Mouse (Mus musculus): ENCODE data around the gene Blzf1. TPM values are rescaled to one million over a fixed set of nuclear protein-coding genes. Genes with fewer than 3 reads are reported as not detected.

Gene Blzf1
- polyA plus RNA-seq, 1 experiment from 2014 or later: 28.9 TPM

- Histone ChIP-seq H3K36me3 (ENCODE audit: control insufficient read depth, insufficient read depth, low read length) (peaks cover 12% of the 10 kb centered on the region; the same call in 1 of the 2 replicates), H3K9me3 (ENCODE audit: control insufficient read depth, low read length) (no peaks in the 10 kb centered on the region), H3K4me1 (ENCODE audit: control insufficient read depth, insufficient read depth, low read length) (no peaks in the 10 kb centered on the region), H3K9ac (replicated peaks; ENCODE audit: low read length) (no peak overlapping the region), H3K4me2 (ENCODE audit: low read length) (no peak overlapping the region), H3K4me3 (replicated peaks; ENCODE audit: low read depth, low read length) (no peak overlapping the region), H3K27me3 (ENCODE audit: control insufficient read depth, insufficient read depth, low read length) (no peaks in the 10 kb centered on the region), H3K27ac (replicated peaks; ENCODE audit: low read depth, low read length) (no peak overlapping the region)
- no peak for ATAC-seq (ENCODE audit: low FRiP score, low TSS enrichment)
- WGBS: 91% methylated on average over 5 of the region's 5 CpGs
- no peak for DNase-seq
Measured at GRCm38 (mm10) chr1:164314085-164314484, 6.8 kb upstream of the Blzf1 start.

- 12% methylated on average over 10 of the region's 10 CpGs for WGBS
Measured at GRCm38 (mm10) chr1:164307922-164308321, 633 bp upstream of the Blzf1 start.

GRCm38 (mm10) chr1:164303821-164304220, 3.5 kb downstream of the Blzf1 start, which contains the start of gene Nme7:
Nme7 (plus strand) TSS chr1:164304121.
- H3K4me2 ChIP-seq (ENCODE audit: low read length): no peak within 1 kb of the TSS
- H3K4me3 ChIP-seq (replicated peaks; ENCODE audit: low read depth, low read length): no peak within 1 kb of the TSS
- H3K27ac ChIP-seq (replicated peaks; ENCODE audit: low read depth, low read length): no peak within 1 kb of the TSS
- DNase-seq: no peak
- no peak for ATAC-seq (ENCODE audit: low FRiP score, low TSS enrichment)
- H3K9ac ChIP-seq (replicated peaks; ENCODE audit: low read length): no peak within 1 kb of the TSS
- H3K36me3 ChIP-seq (ENCODE audit: control insufficient read depth, insufficient read depth, low read length): peaks cover 42% of the 10 kb centered on the region
- no peaks in the 10 kb centered on the region for H3K27me3 ChIP-seq (ENCODE audit: control insufficient read depth, insufficient read depth, low read length)
- peaks cover 11% of the 10 kb centered on the region for H3K4me1 ChIP-seq (ENCODE audit: control insufficient read depth, insufficient read depth, low read length)
- 94% methylated on average over 5 of the region's 5 CpGs for WGBS
- no peaks in the 10 kb centered on the region for H3K9me3 ChIP-seq (ENCODE audit: control insufficient read depth, low read length)

More at GRCm38 (mm10) chr1:164307922-164308321, 633 bp upstream of the Blzf1 start:
- H3K4me2 ChIP-seq (ENCODE audit: low read length): peak overlapping the region; percentile 65
- no peaks in the 10 kb centered on the region for H3K27me3 ChIP-seq (ENCODE audit: control insufficient read depth, insufficient read depth, low read length)
- no peak overlapping the region for H3K27ac ChIP-seq (replicated peaks; ENCODE audit: low read depth, low read length)
- H3K4me1 ChIP-seq (ENCODE audit: control insufficient read depth, insufficient read depth, low read length): peaks cover 11% of the 10 kb centered on the region
- peak overlapping the region; percentile 79 for H3K4me3 ChIP-seq (replicated peaks; ENCODE audit: low read depth, low read length)
- H3K36me3 ChIP-seq (ENCODE audit: control insufficient read depth, insufficient read depth, low read length): peaks cover 14% of the 10 kb centered on the region; the same call in 1 of the 2 replicates
- DNase-seq: no peak
- peak overlapping the region; percentile 50 for H3K9ac ChIP-seq (replicated peaks; ENCODE audit: low read length)
- ATAC-seq (ENCODE audit: low FRiP score, low TSS enrichment): 0 out of 2 replicates have a peak, but pooled peaks have one; percentile 18
- H3K9me3 ChIP-seq (ENCODE audit: control insufficient read depth, low read length): no peaks in the 10 kb centered on the region

GRCm38 (mm10) chr1:164301949-164302348, 5.3 kb downstream of the Blzf1 start:
- H3K9me3 ChIP-seq (ENCODE audit: control insufficient read depth, low read length): no peaks in the 10 kb centered on the region
- DNase-seq (no peak), ATAC-seq (ENCODE audit: low FRiP score, low TSS enrichment) (no peak)
- no peak overlapping the region for H3K9ac ChIP-seq (replicated peaks; ENCODE audit: low read length)
- no peak overlapping the region for H3K4me3 ChIP-seq (replicated peaks; ENCODE audit: low read depth, low read length)
- no peak overlapping the region for H3K4me2 ChIP-seq (ENCODE audit: low read length)
- H3K4me1 ChIP-seq (ENCODE audit: control insufficient read depth, insufficient read depth, low read length): 0 out of 2 replicates have a peak, but pooled peaks cover 4% of the 10 kb centered on the region
- 90% methylated on average over 4 of the region's 4 CpGs for WGBS
- H3K36me3 ChIP-seq (ENCODE audit: control insufficient read depth, insufficient read depth, low read length): peaks cover 61% of the 10 kb centered on the region
- no peaks in the 10 kb centered on the region for H3K27me3 ChIP-seq (ENCODE audit: control insufficient read depth, insufficient read depth, low read length)
- H3K27ac ChIP-seq (replicated peaks; ENCODE audit: low read depth, low read length): no peak overlapping the region

- H3K4me3 ChIP-seq (replicated peaks; ENCODE audit: low read depth, low read length): no peak overlapping the region
- DNase-seq: no peak
- no peak overlapping the region for H3K4me2 ChIP-seq (ENCODE audit: low read length)
- H3K36me3 ChIP-seq (ENCODE audit: control insufficient read depth, insufficient read depth, low read length): peaks cover 83% of the 10 kb centered on the region
- no peak overlapping the region for H3K27ac ChIP-seq (replicated peaks; ENCODE audit: low read depth, low read length)
- no peak overlapping the region for H3K9ac ChIP-seq (replicated peaks; ENCODE audit: low read length)
- no peaks in the 10 kb centered on the region for H3K9me3 ChIP-seq (ENCODE audit: control insufficient read depth, low read length)
- no peaks in the 10 kb centered on the region for H3K27me3 ChIP-seq (ENCODE audit: control insufficient read depth, insufficient read depth, low read length)
- WGBS: 94% methylated on average over 4 of the region's 5 CpGs
- H3K4me1 ChIP-seq (ENCODE audit: control insufficient read depth, insufficient read depth, low read length): no peaks in the 10 kb centered on the region
- ATAC-seq (ENCODE audit: low FRiP score, low TSS enrichment): no peak
Measured at GRCm38 (mm10) chr1:164296473-164296872, 10.8 kb downstream of the Blzf1 start.

GRCm38 (mm10) chr1:164294071-164294470, 13.2 kb downstream of the Blzf1 start:
- H3K4me1 ChIP-seq (ENCODE audit: control insufficient read depth, insufficient read depth, low read length): no peaks in the 10 kb centered on the region
- DNase-seq (no peak), ATAC-seq (ENCODE audit: low FRiP score, low TSS enrichment) (no peak)
- H3K36me3 ChIP-seq (ENCODE audit: control insufficient read depth, insufficient read depth, low read length): peaks cover 76% of the 10 kb centered on the region
- no peak overlapping the region for H3K9ac ChIP-seq (replicated peaks; ENCODE audit: low read length)
- H3K9me3 ChIP-seq (ENCODE audit: control insufficient read depth, low read length): no peaks in the 10 kb centered on the region
- no peak overlapping the region for H3K4me3 ChIP-seq (replicated peaks; ENCODE audit: low read depth, low read length)
- H3K27ac ChIP-seq (replicated peaks; ENCODE audit: low read depth, low read length): no peak overlapping the region
- H3K27me3 ChIP-seq (ENCODE audit: control insufficient read depth, insufficient read depth, low read length): no peaks in the 10 kb centered on the region
- no peak overlapping the region for H3K4me2 ChIP-seq (ENCODE audit: low read length)
- 95% methylated on average over 6 of the region's 6 CpGs for WGBS

GRCm38 (mm10) chr1:164292040-164292439, 15.2 kb downstream of the Blzf1 start:
- DNase-seq: no peak
- Histone ChIP-seq H3K4me3 (replicated peaks; ENCODE audit: low read depth, low read length) (no peak overlapping the region), H3K36me3 (ENCODE audit: control insufficient read depth, insufficient read depth, low read length) (peaks cover 60% of the 10 kb centered on the region), H3K9me3 (ENCODE audit: control insufficient read depth, low read length) (no peaks in the 10 kb centered on the region), H3K4me1 (ENCODE audit: control insufficient read depth, insufficient read depth, low read length) (no peaks in the 10 kb centered on the region), H3K9ac (replicated peaks; ENCODE audit: low read length) (no peak overlapping the region), H3K4me2 (ENCODE audit: low read length) (no peak overlapping the region), H3K27me3 (ENCODE audit: control insufficient read depth, insufficient read depth, low read length) (no peaks in the 10 kb centered on the region), H3K27ac (replicated peaks; ENCODE audit: low read depth, low read length) (no peak overlapping the region)
- no peak for ATAC-seq (ENCODE audit: low FRiP score, low TSS enrichment)
- WGBS: 92% methylated on average over 5 of the region's 5 CpGs

- DNase-seq (no peak), ATAC-seq (ENCODE audit: low FRiP score, low TSS enrichment) (no peak)
- H3K4me3 ChIP-seq (replicated peaks; ENCODE audit: low read depth, low read length): no peak overlapping the region
- H3K9ac ChIP-seq (replicated peaks; ENCODE audit: low read length): 0 out of 2 replicates have a peak overlapping the region, but pooled peaks have one; percentile 9
- no peak overlapping the region for H3K27ac ChIP-seq (replicated peaks; ENCODE audit: low read depth, low read length)
- H3K4me2 ChIP-seq (ENCODE audit: low read length): no peak overlapping the region
- H3K27me3 ChIP-seq (ENCODE audit: control insufficient read depth, insufficient read depth, low read length): no peaks in the 10 kb centered on the region
- no peaks in the 10 kb centered on the region for H3K9me3 ChIP-seq (ENCODE audit: control insufficient read depth, low read length)
- no peaks in the 10 kb centered on the region for H3K4me1 ChIP-seq (ENCODE audit: control insufficient read depth, insufficient read depth, low read length)
- H3K36me3 ChIP-seq (ENCODE audit: control insufficient read depth, insufficient read depth, low read length): peaks cover 28% of the 10 kb centered on the region
- 56% methylated on average over 15 of the region's 15 CpGs for WGBS
Measured at GRCm38 (mm10) chr1:164287406-164287805, 19.9 kb downstream of the Blzf1 start.

- H3K9ac ChIP-seq (replicated peaks; ENCODE audit: low read length): no peak overlapping the region
- 0 out of 2 replicates have a peak, but pooled peaks cover 19% of the 10 kb centered on the region for H3K36me3 ChIP-seq (ENCODE audit: control insufficient read depth, insufficient read depth, low read length)
- H3K27ac ChIP-seq (replicated peaks; ENCODE audit: low read depth, low read length): no peak overlapping the region
- 98% methylated on average over 3 of the region's 3 CpGs for WGBS
- H3K27me3 ChIP-seq (ENCODE audit: control insufficient read depth, insufficient read depth, low read length): no peaks in the 10 kb centered on the region
- ATAC-seq (ENCODE audit: low FRiP score, low TSS enrichment) (no peak), DNase-seq (no peak)
- H3K4me3 ChIP-seq (replicated peaks; ENCODE audit: low read depth, low read length): no peak overlapping the region
- no peak overlapping the region for H3K4me2 ChIP-seq (ENCODE audit: low read length)
- no peaks in the 10 kb centered on the region for H3K4me1 ChIP-seq (ENCODE audit: control insufficient read depth, insufficient read depth, low read length)
- no peaks in the 10 kb centered on the region for H3K9me3 ChIP-seq (ENCODE audit: control insufficient read depth, low read length)
Measured at GRCm38 (mm10) chr1:164284007-164284406, 23.3 kb downstream of the Blzf1 start.

Measured in midbrain, embryonic 14.5 days (tissue).